Mouse (Mus musculus) macrophage (primary cell): ENCODE data around the gene Rwdd4a. TPM values are rescaled to one million over a fixed set of nuclear protein-coding genes. Genes with fewer than 3 reads are reported as not detected.

Experiments
- H3K27ac ChIP-seq: fragments of 350-480 bp; formaldehyde crosslinking; 2 replicates; pipeline ENCODE4 v1.9.0; 2021
- H3K36me3 ChIP-seq: fragments of 350-480 bp; formaldehyde crosslinking; 2 replicates; pipeline ENCODE4 v1.9.0; 2021; ENCODE audit errors: inconsistent target
- H3K4me3 ChIP-seq: fragments of 350-480 bp; formaldehyde crosslinking; 2 replicates; pipeline ENCODE4 v1.9.0; 2021; ENCODE audit errors: inconsistent target
- H3K79me2 ChIP-seq: fragments of 350-480 bp; formaldehyde crosslinking; 2 replicates; pipeline ENCODE4 v1.9.0; 2021; ENCODE audit errors: inconsistent target
- WGBS: methylation state at CpG from one replicate; pipeline ENCODE4 v1.1.7; 2026; ENCODE audit warnings: inconsistent platforms; ENCODE audit not compliant: missing documents; 5-methylcytosine and 5-hydroxymethylcytosine counted together
- polyA plus RNA-seq: library from polyadenylated mRNA; stranded (reverse); fragments of 250-400 nt; gene quantifications from 3 replicates; pipeline ENCODE4 v1.2.4, GENCODE M21; 2018; ENCODE audit warnings: inconsistent platforms

Rwdd4a gene
- polyA plus RNA-seq, 1 experiment from 2014 or later, result 18.4 TPM

- H3K79me2 ChIP-seq, result no peaks in the 10 kb centered on the region
- H3K36me3 ChIP-seq, result peaks cover 15% of the 10 kb centered on the region
- no peak overlapping the region for H3K27ac ChIP-seq
- WGBS, result 80% methylated on average over 6 of the region's 6 CpGs
- no peak overlapping the region for H3K4me3 ChIP-seq
These were observed 20.1 kb downstream of the Rwdd4a start for GRCm38 (mm10) chr8:47553613-47554012.

DNA sequence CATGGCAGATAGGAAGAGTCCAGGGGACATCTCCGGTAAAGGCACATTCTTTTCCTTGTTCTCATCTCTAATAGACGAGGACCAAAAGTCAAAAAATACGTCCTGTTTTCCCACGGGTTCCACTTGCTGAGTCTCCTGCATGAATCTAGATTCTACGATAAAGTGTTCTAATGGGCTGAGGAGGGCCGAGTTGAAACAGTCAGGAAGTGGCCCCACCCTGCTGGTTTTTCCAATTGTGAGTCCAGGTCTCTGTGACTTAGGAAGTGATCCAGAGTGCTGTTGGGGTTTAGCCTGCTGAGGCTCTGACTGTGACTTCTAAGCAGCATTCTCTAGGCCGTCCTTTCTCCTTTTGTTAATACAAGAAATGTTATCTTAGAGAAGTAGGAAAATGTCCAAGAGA lies 23.0 kb downstream of the Rwdd4a start:
- Histone ChIP-seq H3K79me2 (no peaks in the 10 kb centered on the region), H3K36me3 (no peaks in the 10 kb centered on the region), H3K27ac (no peak overlapping the region), H3K4me3 (no peak overlapping the region)
- WGBS, result 80% methylated on average over 7 of the region's 7 CpGs

- no peaks in the 10 kb centered on the region for H3K79me2 ChIP-seq
These were observed 24.8 kb downstream of the Rwdd4a start for GRCm38 (mm10) chr8:47558274-47558673.

DNA sequence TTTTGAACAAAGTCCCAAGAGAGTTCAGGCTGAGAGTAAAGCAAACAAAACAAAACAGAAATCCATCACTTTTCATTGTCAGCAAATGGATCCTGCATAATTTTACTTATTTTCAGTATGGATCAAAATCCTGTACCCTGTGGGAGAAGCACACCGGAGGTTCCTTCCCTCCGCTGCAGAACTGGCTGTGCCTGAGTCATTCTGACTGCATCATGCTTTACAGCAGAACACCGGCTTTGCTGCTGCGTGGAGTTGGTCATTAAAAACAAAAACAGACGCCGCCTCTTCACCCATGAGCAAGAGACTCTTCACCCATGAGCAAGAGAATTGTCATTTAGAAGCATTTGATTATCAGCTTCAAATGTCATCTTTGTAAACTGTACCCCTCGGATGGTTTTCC lies 27.3 kb downstream of the Rwdd4a start:
- Histone ChIP-seq H3K4me3 (no peak overlapping the region), H3K27ac (no peak overlapping the region), H3K79me2 (no peaks in the 10 kb centered on the region), H3K36me3 (no peaks in the 10 kb centered on the region)
- WGBS, result 95% methylated on average over 7 of the region's 7 CpGs

More at GRCm38 (mm10) chr8:47558274-47558673, 24.8 kb downstream of the Rwdd4a start:
- no peak overlapping the region for H3K4me3 ChIP-seq
- H3K27ac ChIP-seq, result no peak overlapping the region
- no peaks in the 10 kb centered on the region for H3K36me3 ChIP-seq
- WGBS, result 89% methylated on average over 7 of the region's 7 CpGs

DNA sequence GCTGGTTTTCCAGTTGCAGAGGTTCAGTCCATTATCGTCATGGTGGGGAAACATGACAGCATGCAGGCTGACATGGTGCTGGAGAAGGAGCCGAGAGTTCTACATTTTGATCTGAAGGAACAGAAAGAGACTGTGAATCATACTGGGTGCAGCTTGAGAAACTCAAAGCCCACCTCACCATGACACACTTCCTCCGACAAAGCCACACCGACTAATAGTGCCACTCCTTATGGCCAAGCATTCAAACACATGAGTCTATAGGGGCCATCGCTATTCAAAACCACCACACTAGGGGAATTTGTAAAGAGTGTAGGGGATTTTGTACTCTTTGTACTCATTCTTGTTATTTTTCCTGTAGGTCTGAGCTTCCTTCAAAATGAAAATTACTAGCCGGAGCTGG lies 33.1 kb downstream of the Rwdd4a start:
- Histone ChIP-seq H3K27ac (no peak overlapping the region), H3K79me2 (no peaks in the 10 kb centered on the region), H3K4me3 (no peak overlapping the region), H3K36me3 (no peaks in the 10 kb centered on the region)
- 93% methylated on average over 6 of the region's 6 CpGs for WGBS

- 80% methylated on average over 5 of the region's 5 CpGs for WGBS
- Histone ChIP-seq H3K36me3 (no peaks in the 10 kb centered on the region), H3K27ac (no peak overlapping the region), H3K79me2 (no peaks in the 10 kb centered on the region), H3K4me3 (no peak overlapping the region)
These were observed 34.6 kb downstream of the Rwdd4a start for GRCm38 (mm10) chr8:47568098-47568497.

- H3K36me3 ChIP-seq, result no peaks in the 10 kb centered on the region
- H3K27ac ChIP-seq, result no peak overlapping the region
- 85% methylated on average over 6 of the region's 6 CpGs for WGBS
These were observed 36.7 kb downstream of the Rwdd4a start for GRCm38 (mm10) chr8:47570161-47570560.

DNA sequence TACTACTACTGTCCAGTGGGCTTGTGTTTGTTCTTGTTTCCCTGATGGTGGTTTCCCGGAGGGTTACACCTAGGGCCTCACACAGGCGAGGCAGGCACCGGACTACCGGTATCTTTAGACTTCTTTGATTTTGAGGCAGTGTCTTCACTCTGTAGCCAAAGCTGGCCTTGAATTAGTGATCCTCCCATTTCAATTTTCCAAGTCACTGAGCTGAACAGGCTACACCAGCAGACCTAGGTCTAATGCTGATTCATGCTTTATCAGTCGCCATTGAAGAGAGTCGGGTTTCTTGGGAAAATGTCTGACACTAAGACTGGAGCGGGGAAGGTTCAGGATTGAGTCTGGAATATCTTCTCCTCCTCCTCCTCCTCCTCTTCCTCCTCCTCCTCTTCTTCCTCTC lies 40.0 kb downstream of the Rwdd4a start:
- WGBS, result 92% methylated on average over 7 of the region's 7 CpGs
- Histone ChIP-seq H3K4me3 (no peak overlapping the region), H3K36me3 (no peaks in the 10 kb centered on the region), H3K79me2 (no peaks in the 10 kb centered on the region), H3K27ac (no peak overlapping the region)

More at GRCm38 (mm10) chr8:47570161-47570560, 36.7 kb downstream of the Rwdd4a start:
- H3K4me3 ChIP-seq, result no peak overlapping the region
- H3K79me2 ChIP-seq, result no peaks in the 10 kb centered on the region

GRCm38 (mm10) chr8:47581454-47581853 lies 48.0 kb downstream of the Rwdd4a start:
- Histone ChIP-seq H3K27ac (no peak overlapping the region), H3K79me2 (no peaks in the 10 kb centered on the region), H3K36me3 (no peaks in the 10 kb centered on the region), H3K4me3 (no peak overlapping the region)
- 66% methylated on average over 7 of the region's 7 CpGs for WGBS

DNA sequence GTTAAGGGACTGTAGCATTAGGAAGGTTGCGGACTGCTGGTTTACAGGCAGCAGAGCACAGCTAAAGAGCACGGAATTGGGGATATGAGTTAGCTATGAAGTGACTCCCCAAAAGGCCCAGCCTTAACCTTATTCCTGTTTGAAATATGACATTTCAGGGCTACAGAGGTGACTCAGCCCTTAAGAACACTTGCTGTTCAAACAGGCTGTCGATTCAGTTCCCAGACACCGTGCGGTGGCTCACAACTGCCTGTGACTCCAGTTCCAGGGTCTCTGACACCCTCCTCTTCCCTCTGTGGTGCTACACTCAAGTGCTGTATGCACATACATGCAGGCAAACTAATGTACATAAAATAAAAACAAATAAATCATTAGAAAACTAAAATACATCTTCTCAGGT lies 55.2 kb downstream of the Rwdd4a start:
- H3K36me3 ChIP-seq, result no peaks in the 10 kb centered on the region
- no peak overlapping the region for H3K27ac ChIP-seq
- H3K4me3 ChIP-seq, result no peak overlapping the region
- H3K79me2 ChIP-seq, result no peaks in the 10 kb centered on the region
- 96% methylated on average over 5 of the region's 5 CpGs for WGBS

- WGBS, result 95% methylated on average over 10 of the region's 10 CpGs
- Histone ChIP-seq H3K27ac (no peak overlapping the region), H3K36me3 (no peaks in the 10 kb centered on the region), H3K4me3 (no peak overlapping the region), H3K79me2 (no peaks in the 10 kb centered on the region)
These were observed 56.9 kb downstream of the Rwdd4a start for GRCm38 (mm10) chr8:47590400-47590799.

- Histone ChIP-seq H3K79me2 (no peaks in the 10 kb centered on the region), H3K4me3 (no peak overlapping the region), H3K36me3 (no peaks in the 10 kb centered on the region), H3K27ac (no peak overlapping the region)
- WGBS, result 90% methylated on average over 8 of the region's 8 CpGs
These were observed 67.2 kb downstream of the Rwdd4a start for GRCm38 (mm10) chr8:47600664-47601063.

Other genes with a start within 250 kb of the Rwdd4a start
- not detected in 3 replicates for gene Stox2, start 87.3 kb upstream of the Rwdd4a start, polyA plus RNA-seq
- 23.9 to 26.5 TPM (median 26.2 TPM) in 3 replicates for gene Trappc11, start 194 bp upstream of the Rwdd4a start, polyA plus RNA-seq
- gene Ing2, start 141.9 kb downstream of the Rwdd4a start, polyA plus RNA-seq, result 12.1 to 21.8 TPM (median 18.8 TPM) in 3 replicates
- 4.7 to 7.6 TPM (median 5.2 TPM) in 3 replicates for gene Cdkn2aip, start 180.3 kb downstream of the Rwdd4a start, polyA plus RNA-seq